Mouse (Mus musculus): ENCODE results near the gene Pkib. TPM values are rescaled to one million over a fixed set of nuclear protein-coding genes. Genes with fewer than 3 reads are reported as not detected.

Pkib gene
- total RNA-seq, 2 experiments from 2014 or later = 8.2 to 12.9 TPM

GRCm38 (mm10) chr10:57722363-57722762, 90.6 kb downstream of the Pkib start:
- intact Hi-C loops (cut with DNase I) = no loop called here
- no peak for DNase-seq (ENCODE audit: low spot score in 2 of 2)

DNA sequence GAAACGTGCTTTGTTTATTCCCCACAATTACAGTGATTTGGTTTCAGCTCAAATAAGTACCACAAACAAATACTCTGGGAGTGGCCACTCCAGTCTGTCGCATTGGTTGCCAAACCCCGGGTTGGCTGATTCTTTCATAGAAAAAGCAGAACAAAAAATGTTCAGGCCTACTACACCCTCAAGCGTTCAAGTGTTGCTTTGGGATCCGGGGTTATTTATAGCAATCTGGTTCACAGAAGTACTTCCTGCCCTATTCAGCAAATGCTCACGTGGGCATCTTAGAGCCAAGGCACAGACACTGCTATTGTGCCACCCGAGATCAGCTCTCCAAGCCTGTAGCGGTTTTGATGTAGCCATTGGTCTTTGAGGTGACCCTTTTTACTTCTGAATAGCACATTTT, 95.9 kb downstream of the Pkib start:
- peak; percentile 5 to 43 for DNase-seq (ENCODE audit: low spot score in 2 of 2)
- intact Hi-C loops (cut with DNase I) = no loop called here

GRCm38 (mm10) chr10:57731672-57732071, 99.9 kb downstream of the Pkib start:
- no peak for DNase-seq (ENCODE audit: low spot score in 2 of 2)

DNA sequence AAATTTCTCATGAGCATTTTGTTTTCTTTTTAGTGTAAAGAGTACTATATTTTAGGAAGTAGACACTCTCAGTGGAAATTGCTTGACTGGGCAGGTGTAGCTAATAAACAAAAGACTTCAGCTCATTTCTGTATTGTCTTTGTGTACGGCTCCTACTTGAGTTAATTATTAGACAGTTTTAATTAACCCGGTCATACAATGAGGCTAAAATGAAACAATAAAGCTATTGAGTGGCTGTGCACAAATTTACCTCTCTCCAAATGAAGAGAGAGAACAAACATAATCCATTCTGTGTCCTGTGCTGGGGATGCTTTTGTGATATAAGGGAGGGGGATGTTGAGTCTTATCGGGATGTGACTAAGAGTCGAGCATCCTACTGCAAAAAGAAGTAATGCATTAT, 109.0 kb downstream of the Pkib start:
- intact Hi-C loops (cut with DNase I) = loop anchor here (5.0 to 10.0 kb wide), 4 partner anchors 92 to 514 kb away; partner anchors contain the start of gene Gcc2
- no peak for DNase-seq (ENCODE audit: low spot score in 2 of 2)

More at GRCm38 (mm10) chr10:57731672-57732071, 99.9 kb downstream of the Pkib start:
- intact Hi-C loops (cut with DNase I) = no loop called here

DNA sequence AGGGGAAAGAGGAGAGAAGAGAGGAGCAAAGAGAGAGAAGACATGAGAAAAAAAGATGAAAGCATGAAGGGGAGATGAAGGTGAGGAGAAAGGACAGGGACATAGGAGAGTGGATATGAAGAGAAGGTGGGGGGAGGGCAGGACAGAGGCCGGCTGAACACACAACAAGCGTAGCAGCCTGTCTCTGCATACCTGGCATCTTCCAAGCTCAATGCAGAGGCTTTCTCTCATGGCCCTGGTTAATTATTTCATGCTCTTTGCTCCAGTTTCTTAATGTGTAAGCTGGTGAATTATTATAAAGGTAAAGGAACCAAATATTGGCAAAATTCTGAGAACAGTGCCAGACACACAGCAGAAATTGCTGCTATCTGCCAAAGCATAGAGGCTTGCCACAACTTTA, 109.6 kb downstream of the Pkib start:
- intact Hi-C loops (cut with DNase I) = loop anchor here (5.0 to 10.0 kb wide), 4 partner anchors 91 to 513 kb away; partner anchors contain the start of gene Gcc2
- no peak for DNase-seq (ENCODE audit: low spot score in 2 of 2)

DNA sequence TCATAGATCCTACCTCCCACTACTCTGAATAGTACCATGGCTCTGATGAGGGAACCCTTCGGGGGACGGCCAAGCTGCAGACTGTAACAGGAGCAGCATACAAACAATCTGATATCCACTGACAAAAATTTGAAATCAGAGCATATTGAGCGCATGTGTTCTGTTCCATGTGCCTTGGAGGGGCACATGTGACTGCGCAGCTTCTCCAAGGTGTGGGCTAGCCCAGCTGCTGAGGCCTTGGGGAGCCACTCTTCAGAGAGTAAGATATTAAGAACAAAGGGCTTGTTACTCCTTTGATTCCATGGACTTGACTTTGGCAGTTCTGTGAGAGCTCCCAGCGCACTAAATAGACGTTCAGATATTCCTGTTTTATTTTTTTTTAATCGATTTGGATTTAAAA, 111.3 kb downstream of the Pkib start:
- no peak for DNase-seq (ENCODE audit: low spot score in 2 of 2)
- intact Hi-C loops (cut with DNase I) = loop anchor here (1.0 to 10.0 kb wide), 6 partner anchors 53 to 512 kb away; partner anchors contain the start of gene Gcc2

DNA sequence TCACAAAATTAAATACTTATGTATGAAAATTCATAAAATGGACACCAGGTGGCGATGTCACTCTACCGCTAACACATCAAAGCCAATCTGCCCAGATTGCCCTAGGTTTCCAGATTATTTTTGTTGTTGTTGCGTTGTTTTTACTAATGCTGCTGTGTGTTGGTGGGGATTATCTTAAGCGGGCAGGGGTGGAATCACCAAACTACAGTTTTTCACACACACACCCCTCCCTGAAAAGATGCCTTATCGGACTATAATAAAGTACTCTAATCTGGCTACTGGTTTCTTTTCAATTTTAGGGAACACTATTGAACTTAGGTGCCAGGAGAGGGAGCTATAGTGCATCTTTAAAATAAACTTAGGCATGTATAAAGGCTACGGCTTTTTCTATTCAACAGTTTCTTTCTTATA, 111.8 kb downstream of the Pkib start:
- peak; percentile 52 to 79 for DNase-seq (ENCODE audit: low spot score in 2 of 2)
- intact Hi-C loops (cut with DNase I) = loop anchor here (1.0 to 10.0 kb wide), 6 partner anchors 53 to 511 kb away; partner anchors contain the start of gene Gcc2

GRCm38 (mm10) chr10:57744128-57744765, 112.5 kb downstream of the Pkib start:
- intact Hi-C loops (cut with DNase I) = loop anchor here (5.0 to 10.0 kb wide), 4 partner anchors 88 to 511 kb away; partner anchors contain the start of gene Gcc2
- peak; percentile 21 to 40 for DNase-seq (ENCODE audit: low spot score in 2 of 2)

DNA sequence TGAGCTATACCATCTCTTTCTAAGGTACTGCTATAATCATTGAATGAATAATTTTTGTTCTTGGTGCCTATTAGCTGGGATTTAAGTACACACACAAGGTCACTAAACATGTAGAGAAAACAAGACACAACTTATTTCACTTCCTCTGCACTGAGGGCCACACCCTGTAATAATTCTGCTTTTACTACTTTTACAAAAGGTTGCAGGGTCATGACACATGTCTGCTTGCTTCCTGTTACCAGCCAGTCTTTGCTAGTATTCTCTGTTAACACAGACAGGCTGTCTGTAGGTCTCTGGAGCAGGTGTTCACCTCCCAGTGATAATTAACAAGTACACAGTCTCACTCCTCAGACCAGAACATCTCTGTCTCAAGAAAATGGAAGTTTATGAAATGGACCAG, 113.7 kb downstream of the Pkib start:
- intact Hi-C loops (cut with DNase I) = loop anchor here (10.0 kb wide), 2 partner anchors 281 to 509 kb away; partner anchors contain the start of gene Gcc2
- DNase-seq (ENCODE audit: low spot score in 2 of 2) = no peak

GRCm38 (mm10) chr10:57747127-57747526, 115.3 kb downstream of the Pkib start:
- intact Hi-C loops (cut with DNase I) = loop anchor here (10.0 kb wide), 2 partner anchors 282 to 508 kb away; partner anchors contain the start of gene Gcc2
- DNase-seq (ENCODE audit: low spot score in 2 of 2) = no peak

DNA sequence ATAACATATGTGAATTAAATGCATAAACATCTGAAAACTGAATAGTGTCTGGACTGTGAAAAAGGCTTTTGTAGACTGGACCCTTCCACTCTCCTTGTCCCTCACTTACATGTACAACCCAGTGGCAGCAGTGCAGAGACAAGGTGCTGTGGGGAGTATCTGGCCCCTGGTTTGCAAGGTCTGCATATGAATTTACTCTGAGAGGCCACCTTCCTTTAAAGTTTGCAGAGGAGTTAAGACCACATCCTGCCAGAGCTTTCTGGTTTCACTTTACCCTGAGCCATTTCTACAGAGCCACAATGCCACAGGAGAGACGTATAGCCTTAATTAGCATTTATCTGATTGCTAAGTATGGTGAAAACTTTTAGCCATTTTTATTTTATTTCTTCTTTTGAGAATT, 121.6 kb downstream of the Pkib start:
- intact Hi-C loops (cut with DNase I) = no loop called here
- no peak for DNase-seq (ENCODE audit: low spot score in 2 of 2)

- no peak for DNase-seq (ENCODE audit: low spot score in 2 of 2)
- intact Hi-C loops (cut with DNase I) = no loop called here
Measured at GRCm38 (mm10) chr10:57755201-57755736, 123.5 kb downstream of the Pkib start.

DNA sequence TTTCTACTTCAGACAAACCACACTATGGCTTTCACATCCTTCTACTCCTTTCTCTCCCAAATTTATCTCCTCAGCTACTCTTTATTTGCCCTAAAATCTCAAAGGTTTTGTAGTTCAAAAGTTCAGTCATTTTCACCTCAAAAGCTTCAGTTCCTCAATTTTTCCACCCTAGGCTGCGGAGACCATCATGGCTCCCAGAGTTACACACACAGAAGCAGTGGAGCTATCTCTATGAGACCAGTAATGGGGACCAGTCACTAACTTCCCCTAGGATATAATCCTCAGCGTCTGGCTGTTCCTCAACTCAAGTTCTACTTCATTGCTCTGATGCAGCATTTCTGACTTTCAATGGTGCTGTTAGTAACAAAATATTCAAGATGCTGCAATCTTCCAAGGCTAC, 127.2 kb downstream of the Pkib start:
- intact Hi-C loops (cut with DNase I) = no loop called here
- no peak for DNase-seq (ENCODE audit: low spot score in 2 of 2)

- DNase-seq (ENCODE audit: low spot score in 2 of 2) = no peak
- intact Hi-C loops (cut with DNase I) = no loop called here
Measured at GRCm38 (mm10) chr10:57760694-57761093, 128.9 kb downstream of the Pkib start.

DNA sequence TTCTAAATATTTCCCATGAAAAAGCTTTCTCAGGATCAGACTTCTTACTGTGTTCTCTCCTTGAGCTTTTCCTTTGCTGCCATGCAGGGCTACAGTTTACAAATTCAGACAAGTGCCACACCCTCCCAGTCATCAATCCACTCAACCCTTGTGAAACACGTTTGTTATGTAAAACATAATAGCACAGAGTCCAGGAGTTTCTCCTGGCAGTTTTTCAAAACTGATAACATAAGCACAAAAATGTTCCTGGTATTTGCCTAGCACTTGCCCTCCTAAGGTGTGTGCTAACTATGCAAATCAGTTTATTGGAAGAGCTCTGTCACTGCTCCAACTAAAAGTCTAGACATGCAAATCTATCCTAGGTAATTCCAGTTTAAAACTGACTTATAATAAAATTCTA, 131.3 kb downstream of the Pkib start:
- intact Hi-C loops (cut with DNase I) = no loop called here
- DNase-seq (ENCODE audit: low spot score in 2 of 2) = no peak

- DNase-seq (ENCODE audit: low spot score in 2 of 2) = peak; percentile 34 to 76
- intact Hi-C loops (cut with DNase I) = no loop called here
Measured at GRCm38 (mm10) chr10:57783289-57784130, 151.7 kb downstream of the Pkib start.

GRCm38 (mm10) chr10:57784131-57784875, 152.5 kb downstream of the Pkib start:
- peak; percentile 84 to 94 for DNase-seq (ENCODE audit: low spot score in 2 of 2)
- intact Hi-C loops (cut with DNase I) = no loop called here

DNA sequence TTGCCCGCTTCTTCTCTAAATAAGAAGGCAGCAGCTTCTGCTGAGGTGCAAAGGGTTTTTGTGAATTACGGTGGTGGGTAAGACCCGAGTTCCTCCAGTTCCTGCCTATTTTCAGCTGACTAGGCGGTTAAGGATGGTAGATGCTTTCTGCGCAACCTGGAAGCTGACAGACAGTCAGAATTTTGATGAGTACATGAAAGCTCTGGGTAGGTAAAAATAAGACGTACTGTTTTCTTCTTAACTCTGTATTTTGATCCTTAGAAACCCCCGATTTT, 153.0 kb downstream of the Pkib start, which contains the start of gene Fabp7:
Gene Fabp7, plus strand, starts transcription at position 6 of the 275 bp plus-strand sequence.
- DNase-seq (ENCODE audit: low spot score in 2 of 2) = no peak
- intact Hi-C loops (cut with DNase I) = no loop called here

- intact Hi-C loops (cut with DNase I) = no loop called here
- DNase-seq (ENCODE audit: low spot score in 2 of 2) = no peak
Measured at GRCm38 (mm10) chr10:57785552-57785951, 153.8 kb downstream of the Pkib start.
